In genomic region chr19:12720919-12721318, GRCm38 (mm10) we compare ENCODE assay signal across 10 mouse cellular contexts. TPM values are rescaled to one million over a fixed set of nuclear protein-coding genes. Genes with fewer than 3 reads are reported as not detected.
DNase-seq lines count a peak whose midpoint lies in the region; TF ChIP-seq lines count a peak whose summit lies in the region.
"Not testable (repeated sequence)": the region's sequence is repeated elsewhere in the genome, so short reads cannot be mapped to it uniquely, and the experiment has no call there.
"Had no signal": no experiment of that assay in that cellular context is flagged by ENCODE, and none has a peak within 500 bp of the region (broad histone marks: within the 10 kb centered on the region; RNA-seq: fewer than 3 reads in every experiment).

No protein-coding gene starts in this region.

- H3K27me3 ChIP-seq in kidney, adult 2 months (replicated peaks; ENCODE audit: control insufficient read depth, insufficient read depth, low read length), result not testable (repeated sequence)

- peak; percentile 17 for DNase-seq in kidney, adult 11 months
- DNase-seq in kidney, adult 2 months, result peak; percentile 71
- DNase-seq in kidney, postnatal 14 days, result peak; percentile 3

- not testable (repeated sequence) for TF ChIP-seq CTCF in kidney, adult 2 months (conservative IDR thresholded peaks at IDR 0.05; ENCODE audit: insufficient read depth, insufficient read length, low read depth, low read length)

- H3K36me3 ChIP-seq in kidney, adult 2 months (ENCODE audit: control insufficient read depth, insufficient read depth, low read length), result not testable (repeated sequence)

- TF ChIP-seq POLR2A in kidney, adult 2 months (IDR thresholded peaks at IDR 0.05; ENCODE audit: low read depth, low read length), result not testable (repeated sequence)

- not testable (repeated sequence) for H3K27ac ChIP-seq in kidney, adult 2 months (ENCODE audit: insufficient read depth, low read depth, low read length)

- not testable (repeated sequence) for H3K4me1 ChIP-seq in kidney, adult 2 months (ENCODE audit: control insufficient read depth, insufficient read depth, low read length)

- not testable (repeated sequence) for H3K4me3 ChIP-seq in kidney, adult 2 months (ENCODE audit: insufficient read depth, low read depth, low read length)

- 72% methylated on average over 5 of the region's 5 CpGs for WGBS in kidney, adult 2 months

RNA-seq across cellular contexts. Expression of gene Keg1, which starts 25.3 kb away (rescaled TPM):
- polyA plus RNA-seq in kidney, adult 2 months (2012; rRNA removed), result 1,454 and 1,674 TPM in 2 replicates
- polyA plus RNA-seq: activated CD4-positive, CD25-positive, alpha-beta regulatory T cell, adult 4 months; adrenal gland, adult 2 months; brain, embryonic 14.5 days; C2C12; CD4-positive, CD25-positive, alpha-beta regulatory T cell, adult 4 months; G1E had no signal

RNA-seq across cellular contexts. Expression of gene Olfr1443, which starts 43.0 kb away (rescaled TPM):
- polyA plus RNA-seq in kidney, adult 2 months (2012; rRNA removed), result not detected in 2 replicates
- polyA plus RNA-seq: activated CD4-positive, CD25-positive, alpha-beta regulatory T cell, adult 4 months; adrenal gland, adult 2 months; brain, embryonic 14.5 days; C2C12; CD4-positive, CD25-positive, alpha-beta regulatory T cell, adult 4 months; G1E; Patski had no signal

RNA-seq across cellular contexts. Expression of gene Cntf, which starts 44.5 kb away (rescaled TPM):
- polyA plus RNA-seq in kidney, adult 2 months (2012; rRNA removed), result 2.9 and 3.6 TPM in 2 replicates
- polyA plus RNA-seq: adrenal gland, adult 2 months had no signal

RNA-seq across cellular contexts. Expression of gene Olfr1442, which starts 50.7 kb away (rescaled TPM):
- polyA plus RNA-seq in kidney, adult 2 months (2012; rRNA removed), result 0.11 and 0.16 TPM in 2 replicates
- polyA plus RNA-seq: activated CD4-positive, CD25-positive, alpha-beta regulatory T cell, adult 4 months; adrenal gland, adult 2 months; brain, embryonic 14.5 days; C2C12; CD4-positive, CD25-positive, alpha-beta regulatory T cell, adult 4 months; G1E; Patski had no signal

Comparison
In these comparisons a context has a peak if more than half of its experiments do, and no peak if none do; other contexts are left out.
1. DNase-seq: peak in every context shown above with its lines; median percentile 71 in kidney, adult 2 months; 17 in kidney, adult 11 months; 3 in kidney, postnatal 14 days.